Mouse (Mus musculus) myocyte (in vitro differentiated cells): ENCODE measurements around the gene Gan. TPM values are rescaled to one million over a fixed set of nuclear protein-coding genes. Genes with fewer than 3 reads are reported as not detected.

Experiments used
- H3K27me3 ChIP-seq: one replicate; pipeline ENCODE4 v1.6.1; 2011; ENCODE audit not compliant: control insufficient read depth, insufficient read depth, insufficient read length
- H3K36me3 ChIP-seq: one replicate; pipeline ENCODE4 v1.6.1; 2011; ENCODE audit not compliant: control insufficient read depth, insufficient read depth
- H3K4me2 ChIP-seq: one replicate; pipeline ENCODE4 v1.6.1; 2011; ENCODE audit warnings: low read depth, control low read depth
- H3K4me3 ChIP-seq: one replicate; pipeline ENCODE4 v1.5.1; 2011; ENCODE audit warnings: mild to moderate bottlenecking, control low read depth, moderate library complexity
- H3K79me2 ChIP-seq: one replicate; pipeline ENCODE4 v1.6.1; 2011; ENCODE audit not compliant: control insufficient read depth, insufficient read depth
- H3ac ChIP-seq: one replicate; pipeline ENCODE4 v1.6.1; 2011; ENCODE audit not compliant: control insufficient read depth, insufficient read length
- CEBPB ChIP-seq: IDR thresholded peaks from 2 replicates; pipeline ENCODE4 v1.6.1; 2011; ENCODE audit warnings: mild to moderate bottlenecking, moderate library complexity; ENCODE audit not compliant: poor library complexity, insufficient read depth, severe bottlenecking
- E2F4 ChIP-seq: IDR thresholded peaks from one replicate; pipeline ENCODE4 v1.6.1; 2011; ENCODE audit warnings: mild to moderate bottlenecking, control low read depth, moderate library complexity; ENCODE audit not compliant: insufficient read depth
- MAX ChIP-seq: IDR thresholded peaks from one replicate; pipeline ENCODE4 v1.6.1; 2011; ENCODE audit warnings: low read depth, mild to moderate bottlenecking, control low read depth
- MYOD1 ChIP-seq, 3 experiments: IDR thresholded peaks; one replicate each; pipeline ENCODE4 v1.6.1; 2011; ENCODE audit warnings: control low read depth in 2 of 3, low read depth in 2 of 3, mild to moderate bottlenecking in 2 of 3, moderate library complexity in 1 of 3; ENCODE audit not compliant: insufficient read length in 2 of 3, control insufficient read depth in 1 of 3
- MYOG ChIP-seq, 3 experiments: IDR thresholded peaks; one replicate each; pipeline ENCODE4 v1.6.1; 2011; ENCODE audit warnings: control low read depth in 2 of 3, low read depth in 2 of 3, mild to moderate bottlenecking in 2 of 3; ENCODE audit not compliant: insufficient read length in 2 of 3, control insufficient read depth in 1 of 3, insufficient read depth in 1 of 3
- POLR2A ChIP-seq: IDR thresholded peaks from one replicate; pipeline ENCODE4 v1.6.1; 2011; ENCODE audit warnings: low read depth, mild to moderate bottlenecking, control low read depth, moderate library complexity; ENCODE audit not compliant: insufficient read length
- POLR2AphosphoS2 ChIP-seq: IDR thresholded peaks from one replicate; pipeline ENCODE4 v1.6.1; 2011; ENCODE audit warnings: low read depth, control low read depth; ENCODE audit not compliant: insufficient read length
- REST ChIP-seq: IDR thresholded peaks from one replicate; pipeline ENCODE4 v1.6.1; 2011; ENCODE audit warnings: mild to moderate bottlenecking, control low read depth, moderate library complexity; ENCODE audit not compliant: insufficient read depth, insufficient read length
- SRF ChIP-seq: IDR thresholded peaks from one replicate; pipeline ENCODE4 v1.6.1; 2011; ENCODE audit warnings: low read depth; ENCODE audit not compliant: control insufficient read depth, insufficient read length
- TCF12 ChIP-seq: IDR thresholded peaks from one replicate; pipeline ENCODE4 v1.6.1; 2011; ENCODE audit warnings: mild to moderate bottlenecking, control low read depth; ENCODE audit not compliant: poor library complexity, insufficient read depth, severe bottlenecking
- TCF3 ChIP-seq: IDR thresholded peaks from one replicate; pipeline ENCODE4 v1.6.1; 2011; ENCODE audit warnings: low read depth, control low read depth; ENCODE audit not compliant: insufficient read length
- USF1 ChIP-seq: IDR thresholded peaks from one replicate; pipeline ENCODE4 v1.6.1; 2011; ENCODE audit warnings: low read depth, mild to moderate bottlenecking, control low read depth, moderate library complexity
- polyA plus RNA-seq: library from polyadenylated mRNA; unstranded; fragments of >200 nt; fragmentation: generic; extraction: Trizol; gene quantifications from one replicate; pipeline ENCODE4 v1.2.1, GENCODE M21; 2012; ENCODE audit warnings: missing spikeins

Gan gene
- 3.7 TPM for polyA plus RNA-seq

GRCm38 (mm10) chr8:117158135-117158761 is at the start of gene Gan:
TSS of gene Gan (plus strand) at chr8:117158135.
- peaks cover 59% of the 10 kb centered on the region for H3K79me2 ChIP-seq
- no peaks in the 10 kb centered on the region for H3K36me3 ChIP-seq
- TF ChIP-seq TCF3 (no peak), REST (no peak), MYOD1 (IDR thresholded peaks at IDR 0.05; ENCODE audit: control insufficient read depth in 1 of 3, insufficient read length in 2 of 3, low read depth in 2 of 3) (no peak), POLR2A (no peak), SRF (no peak), TCF12 (no peak), MYOG (IDR thresholded peaks at IDR 0.05; ENCODE audit: control insufficient read depth in 1 of 3, insufficient read depth in 1 of 3, insufficient read length in 2 of 3, low read depth in 2 of 3) (no peak), MAX (no peak), POLR2AphosphoS2 (no peak)
- peak within 1 kb of the TSS; percentile 59 for H3ac ChIP-seq
- peak within 1 kb of the TSS; percentile 76 for H3K4me3 ChIP-seq
- no peaks in the 10 kb centered on the region for H3K27me3 ChIP-seq
- peak within 1 kb of the TSS; percentile 91 for H3K4me2 ChIP-seq

GRCm38 (mm10) chr8:117109018-117109711 is 48.8 kb upstream of the Gan start:
- no peak overlapping the region for H3K4me2 ChIP-seq
- no peak for TF ChIP-seq MAX
- no peak for TF ChIP-seq POLR2A
- no peak for TF ChIP-seq POLR2AphosphoS2
- no peak for TF ChIP-seq USF1
- no peak for TF ChIP-seq SRF
- TF ChIP-seq MYOD1 (IDR thresholded peaks at IDR 0.05; ENCODE audit: control insufficient read depth in 1 of 3, insufficient read length in 2 of 3, low read depth in 2 of 3), result no peak
- TF ChIP-seq MYOG (IDR thresholded peaks at IDR 0.05; ENCODE audit: control insufficient read depth in 1 of 3, insufficient read depth in 1 of 3, insufficient read length in 2 of 3, low read depth in 2 of 3), result no peak
- no peak overlapping the region for H3ac ChIP-seq
- no peak overlapping the region for H3K4me3 ChIP-seq
- no peaks in the 10 kb centered on the region for H3K36me3 ChIP-seq
- H3K27me3 ChIP-seq, result no peaks in the 10 kb centered on the region
- no peaks in the 10 kb centered on the region for H3K79me2 ChIP-seq

- H3K79me2 ChIP-seq, result no peaks in the 10 kb centered on the region
- H3K27me3 ChIP-seq, result no peaks in the 10 kb centered on the region
- H3K36me3 ChIP-seq, result no peaks in the 10 kb centered on the region
- H3ac ChIP-seq, result no peak overlapping the region
- H3K4me2 ChIP-seq, result peak overlapping the region; percentile 18
- H3K4me3 ChIP-seq, result no peak overlapping the region
- no peak for TF ChIP-seq TCF3
- no peak for TF ChIP-seq USF1
- TF ChIP-seq TCF12, result no peak
- TF ChIP-seq REST, result no peak
Measured at GRCm38 (mm10) chr8:117109801-117110390, 48.0 kb upstream of the Gan start.

- Histone ChIP-seq H3K27me3 (no peaks in the 10 kb centered on the region), H3K79me2 (no peaks in the 10 kb centered on the region), H3K4me2 (no peak overlapping the region), H3K36me3 (no peaks in the 10 kb centered on the region), H3ac (no peak overlapping the region), H3K4me3 (no peak overlapping the region)
- TF ChIP-seq MYOD1 (IDR thresholded peaks at IDR 0.05; ENCODE audit: control insufficient read depth in 1 of 3, insufficient read length in 2 of 3, low read depth in 2 of 3), result no peak
- no peak for TF ChIP-seq POLR2AphosphoS2
- TF ChIP-seq REST, result no peak
- TF ChIP-seq MAX, result no peak
- no peak for TF ChIP-seq SRF
- TF ChIP-seq MYOG (IDR thresholded peaks at IDR 0.05; ENCODE audit: control insufficient read depth in 1 of 3, insufficient read depth in 1 of 3, insufficient read length in 2 of 3, low read depth in 2 of 3), result no peak
- no peak for TF ChIP-seq CEBPB
- no peak for TF ChIP-seq TCF3
- no peak for TF ChIP-seq TCF12
Measured at GRCm38 (mm10) chr8:117111641-117112040, 46.3 kb upstream of the Gan start.

GRCm38 (mm10) chr8:117112261-117112660 is 45.7 kb upstream of the Gan start:
- H3K4me2 ChIP-seq, result no peak overlapping the region
- no peak overlapping the region for H3K4me3 ChIP-seq
- no peaks in the 10 kb centered on the region for H3K36me3 ChIP-seq
- no peak overlapping the region for H3ac ChIP-seq
- H3K27me3 ChIP-seq, result no peaks in the 10 kb centered on the region
- TF ChIP-seq POLR2AphosphoS2 (no peak), MYOG (IDR thresholded peaks at IDR 0.05; ENCODE audit: control insufficient read depth in 1 of 3, insufficient read depth in 1 of 3, insufficient read length in 2 of 3, low read depth in 2 of 3) (peak in 1 of 3 experiments; percentile 64), TCF3 (no peak), REST (no peak), MAX (no peak), MYOD1 (IDR thresholded peaks at IDR 0.05; ENCODE audit: control insufficient read depth in 1 of 3, insufficient read length in 2 of 3, low read depth in 2 of 3) (peak in 1 of 3 experiments; percentile 59), USF1 (no peak), TCF12 (no peak), E2F4 (no peak), SRF (no peak), CEBPB (no peak)
- no peaks in the 10 kb centered on the region for H3K79me2 ChIP-seq
